Mouse (Mus musculus) T-helper 2 cell (primary cell): ENCODE results near the gene Cdh1.

Source experiments
- in situ Hi-C: fragments of 300-600 bp; cut with MboI, MseI; formaldehyde crosslinking; loops from one replicate; pipeline ENCODE4 v1.15.1; 2025; ENCODE audit warnings: high pct_unique_total_duplicates

The Cdh1 gene

DNA sequence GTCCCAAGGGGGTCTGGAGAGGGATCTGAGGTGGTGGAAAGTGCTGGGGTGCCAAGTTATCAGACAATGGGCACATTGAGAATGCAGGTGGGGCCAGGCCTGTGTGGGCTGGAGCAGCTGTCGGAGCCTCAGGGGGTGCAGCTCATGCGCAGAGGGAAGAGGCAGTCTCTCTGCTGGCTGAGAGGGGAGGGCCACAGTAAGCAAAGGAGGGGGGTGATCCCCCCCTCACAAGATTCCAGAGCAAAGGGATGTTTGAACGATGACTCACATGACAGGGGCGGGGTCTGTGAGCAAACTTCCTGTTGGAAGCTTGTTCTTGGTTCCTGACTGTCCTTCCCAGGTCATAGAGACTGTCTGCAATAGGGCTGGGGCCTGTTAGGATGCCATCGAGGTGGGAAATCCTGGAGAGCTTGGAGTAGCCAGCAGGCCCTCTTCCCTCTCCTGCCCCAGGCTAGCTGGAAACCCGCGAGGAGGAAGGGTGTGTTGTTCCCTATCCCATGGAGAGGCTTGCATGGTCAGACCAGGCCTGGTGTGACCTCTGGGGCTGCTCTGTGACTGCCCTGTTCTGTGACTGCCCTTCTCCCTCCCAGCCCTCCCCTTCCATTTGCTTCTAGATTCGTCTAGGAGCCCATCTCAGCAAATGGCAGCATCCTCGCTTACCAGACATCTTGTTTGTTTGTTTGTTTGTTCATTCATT, 16.5 kb downstream of the Cdh1 start:
- in situ Hi-C loops: no loop called here

GRCm38 (mm10) chr8:106620488-106620887, 17.3 kb downstream of the Cdh1 start:
- in situ Hi-C loops: no loop called here

- in situ Hi-C loops: no loop called here
These were observed 19.9 kb downstream of the Cdh1 start for GRCm38 (mm10) chr8:106623016-106623415.

- in situ Hi-C loops: no loop called here
These were observed 20.3 kb downstream of the Cdh1 start for GRCm38 (mm10) chr8:106623451-106623850.

DNA sequence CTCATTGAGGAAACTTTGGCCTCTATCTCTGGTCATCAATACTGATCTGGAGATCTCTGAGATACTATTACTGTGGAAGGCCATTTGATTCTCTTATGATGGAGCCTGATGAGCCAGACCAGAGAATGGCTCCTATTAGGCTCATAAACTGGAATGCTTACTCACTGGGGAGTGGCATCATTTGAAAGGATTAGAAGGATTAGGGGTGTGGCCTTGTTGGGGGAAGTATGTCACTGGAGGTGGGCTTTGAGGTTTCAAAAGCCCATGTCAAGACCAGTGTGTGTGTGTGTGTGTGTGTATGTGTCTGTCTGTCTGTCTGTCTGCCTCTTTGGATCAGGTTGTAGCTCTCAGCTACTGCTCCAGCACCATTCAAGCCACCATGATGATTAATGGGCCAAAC, 20.8 kb downstream of the Cdh1 start:
- in situ Hi-C loops: no loop called here

DNA sequence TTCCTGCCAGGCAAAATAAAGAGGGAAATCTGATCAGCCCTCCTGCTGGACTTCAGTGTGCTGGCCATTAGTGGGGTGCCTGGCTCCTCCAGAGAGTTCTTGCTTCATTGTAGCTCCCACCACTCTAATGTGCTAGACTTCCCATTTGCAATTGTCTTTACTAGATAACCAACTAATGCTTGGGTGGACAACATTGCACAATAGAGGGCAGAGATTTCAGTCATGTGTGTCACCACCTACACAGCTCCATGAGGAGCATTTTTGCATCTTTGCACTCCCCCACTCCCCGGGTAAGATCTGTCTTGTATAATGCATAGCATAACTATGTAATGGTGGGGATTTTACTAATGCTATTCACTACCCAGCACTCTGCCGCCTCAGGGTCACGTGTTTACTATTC, 21.6 kb downstream of the Cdh1 start:
- in situ Hi-C loops: no loop called here

GRCm38 (mm10) chr8:106626096-106626865, 23.1 kb downstream of the Cdh1 start:
- in situ Hi-C loops: no loop called here

GRCm38 (mm10) chr8:106628291-106628964, 25.3 kb downstream of the Cdh1 start:
- in situ Hi-C loops: no loop called here

DNA sequence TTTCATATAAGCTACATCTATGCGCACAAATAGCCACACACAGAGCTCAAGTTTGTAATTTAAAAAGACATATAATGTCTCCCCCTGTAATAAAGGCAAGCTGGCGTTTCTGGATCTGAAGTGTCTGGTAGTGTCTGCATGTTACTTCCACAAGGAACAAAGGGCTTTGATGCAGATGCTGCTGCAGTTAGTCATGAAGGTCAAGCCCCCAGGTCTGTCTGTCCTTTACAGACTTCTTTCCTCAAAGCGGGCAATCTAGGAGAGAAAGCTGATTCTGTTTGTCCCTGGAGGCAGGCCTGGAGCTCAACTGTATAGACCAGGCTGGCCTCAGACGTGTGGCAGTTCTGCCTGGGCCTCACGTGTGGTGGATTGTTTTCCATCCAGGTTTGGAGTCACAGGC, 26.3 kb downstream of the Cdh1 start:
- in situ Hi-C loops: no loop called here

GRCm38 (mm10) chr8:106631904-106632303, 28.8 kb downstream of the Cdh1 start:
- in situ Hi-C loops: no loop called here

- in situ Hi-C loops: no loop called here
These were observed 29.5 kb downstream of the Cdh1 start for GRCm38 (mm10) chr8:106632650-106633049.

- in situ Hi-C loops: no loop called here
These were observed 30.4 kb downstream of the Cdh1 start for GRCm38 (mm10) chr8:106633361-106634158.

GRCm38 (mm10) chr8:106635284-106635683, 32.1 kb downstream of the Cdh1 start:
- in situ Hi-C loops: no loop called here

- in situ Hi-C loops: no loop called here
These were observed 34.3 kb downstream of the Cdh1 start for GRCm38 (mm10) chr8:106637446-106637845.

GRCm38 (mm10) chr8:106638768-106639295, 35.7 kb downstream of the Cdh1 start:
- in situ Hi-C loops: no loop called here

GRCm38 (mm10) chr8:106640212-106640611, 37.1 kb downstream of the Cdh1 start:
- in situ Hi-C loops: loop anchor here (10.0 kb wide), 1 partner anchor 205 kb away; no protein-coding TSS in a partner anchor

DNA sequence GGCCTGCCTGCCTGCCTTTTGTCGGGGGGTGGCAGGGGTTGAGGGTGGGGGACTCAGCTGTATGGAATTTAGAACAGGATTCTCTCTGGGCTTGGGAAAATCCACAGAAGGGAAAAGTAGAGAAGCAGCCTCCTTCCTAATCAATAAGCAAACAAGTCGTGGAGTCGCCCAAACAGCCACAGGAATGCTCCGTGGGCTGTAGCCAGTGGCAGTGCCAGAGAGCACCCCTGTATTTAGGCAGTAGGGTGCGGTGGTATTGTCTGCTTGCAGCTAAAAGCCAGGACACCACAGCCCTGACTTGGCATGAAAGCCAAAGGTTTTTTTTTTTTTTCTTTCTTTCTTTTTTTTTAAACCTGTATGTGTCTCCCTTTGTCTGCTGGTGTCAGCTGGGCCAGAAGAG, 37.8 kb downstream of the Cdh1 start:
- in situ Hi-C loops: loop anchor here (10.0 kb wide), 1 partner anchor 206 kb away; no protein-coding TSS in a partner anchor

DNA sequence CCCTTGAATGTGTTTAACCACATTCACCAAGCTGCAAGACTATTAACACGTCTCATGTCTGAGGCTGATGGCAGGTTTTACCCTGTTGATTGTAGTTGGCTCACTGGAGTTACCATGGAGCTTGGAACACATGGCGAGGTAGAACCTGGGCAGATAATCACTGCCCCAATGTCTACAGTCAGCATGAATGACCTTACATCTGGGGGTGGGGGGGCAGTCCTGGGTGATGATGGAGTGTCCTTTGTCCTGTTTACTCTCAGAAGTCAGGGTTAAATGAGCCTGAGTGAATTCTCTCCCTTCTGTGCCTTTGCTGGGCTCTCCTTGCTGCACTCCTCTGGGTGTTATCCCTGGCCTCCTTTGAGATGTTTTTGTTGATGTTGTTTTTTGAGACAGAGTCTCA, 39.0 kb downstream of the Cdh1 start:
- in situ Hi-C loops: loop anchor here (10.0 kb wide), 1 partner anchor 207 kb away; no protein-coding TSS in a partner anchor

- in situ Hi-C loops: loop anchor here (10.0 kb wide), 1 partner anchor 208 kb away; no protein-coding TSS in a partner anchor
These were observed 39.9 kb downstream of the Cdh1 start for GRCm38 (mm10) chr8:106643100-106643499.

- in situ Hi-C loops: loop anchor here (5.0 to 10.0 kb wide), 2 partner anchors 83 to 210 kb away; no protein-coding TSS in a partner anchor
These were observed 41.8 kb downstream of the Cdh1 start for GRCm38 (mm10) chr8:106644957-106645356.

- in situ Hi-C loops: loop anchor here (5.0 to 10.0 kb wide), 2 partner anchors 84 to 211 kb away; no protein-coding TSS in a partner anchor
These were observed 43.0 kb downstream of the Cdh1 start for GRCm38 (mm10) chr8:106646153-106646552.
